Mouse (Mus musculus): ENCODE results near the gene Nmnat2.

Gene Nmnat2

GRCm38 (mm10) chr1:153019623-153020022 is 64.8 kb downstream of the Nmnat2 start:
- no peak for DNase-seq (ENCODE audit: low spot score)

GRCm38 (mm10) chr1:153021034-153021638 is 66.3 kb downstream of the Nmnat2 start:
- no peak for DNase-seq (ENCODE audit: low spot score)

- no peak for DNase-seq (ENCODE audit: low spot score)
Measured at GRCm38 (mm10) chr1:153023018-153023417, 68.2 kb downstream of the Nmnat2 start.

GRCm38 (mm10) chr1:153023875-153024274 is 69.1 kb downstream of the Nmnat2 start:
- no peak for DNase-seq (ENCODE audit: low spot score)

- no peak for DNase-seq (ENCODE audit: low spot score)
Measured at GRCm38 (mm10) chr1:153024453-153024852, 69.7 kb downstream of the Nmnat2 start.

GRCm38 (mm10) chr1:153031345-153031744 is 76.6 kb downstream of the Nmnat2 start:
- DNase-seq (ENCODE audit: low spot score): no peak

GRCm38 (mm10) chr1:153031954-153032353 is 77.2 kb downstream of the Nmnat2 start:
- DNase-seq (ENCODE audit: low spot score): no peak

- DNase-seq (ENCODE audit: low spot score): no peak
Measured at GRCm38 (mm10) chr1:153033145-153033908, 78.5 kb downstream of the Nmnat2 start.

GRCm38 (mm10) chr1:153034064-153034463 is 79.3 kb downstream of the Nmnat2 start:
- no peak for DNase-seq (ENCODE audit: low spot score)

GRCm38 (mm10) chr1:153035328-153035944 is 80.6 kb downstream of the Nmnat2 start:
- no peak for DNase-seq (ENCODE audit: low spot score)

GRCm38 (mm10) chr1:153037353-153038345 is 82.9 kb downstream of the Nmnat2 start:
- DNase-seq (ENCODE audit: low spot score): no peak

- DNase-seq (ENCODE audit: low spot score): no peak
Measured at GRCm38 (mm10) chr1:153040091-153040490, 85.3 kb downstream of the Nmnat2 start.

- DNase-seq (ENCODE audit: low spot score): no peak
Measured at GRCm38 (mm10) chr1:153041046-153041445, 86.3 kb downstream of the Nmnat2 start.

GRCm38 (mm10) chr1:153042318-153042717 is 87.5 kb downstream of the Nmnat2 start:
- DNase-seq (ENCODE audit: low spot score): no peak

GRCm38 (mm10) chr1:153043332-153043731 is 88.5 kb downstream of the Nmnat2 start:
- DNase-seq (ENCODE audit: low spot score): no peak

GRCm38 (mm10) chr1:153045368-153045767 is 90.6 kb downstream of the Nmnat2 start:
- no peak for DNase-seq (ENCODE audit: low spot score)

- no peak for DNase-seq (ENCODE audit: low spot score)
Measured at GRCm38 (mm10) chr1:153048147-153048878, 93.5 kb downstream of the Nmnat2 start.

GRCm38 (mm10) chr1:153049451-153049850 is 94.7 kb downstream of the Nmnat2 start:
- DNase-seq (ENCODE audit: low spot score): no peak

- no peak for DNase-seq (ENCODE audit: low spot score)
Measured at GRCm38 (mm10) chr1:153051474-153051873, 96.7 kb downstream of the Nmnat2 start.

- DNase-seq (ENCODE audit: low spot score): no peak
Measured at GRCm38 (mm10) chr1:153053619-153054018, 98.8 kb downstream of the Nmnat2 start.

- no peak for DNase-seq (ENCODE audit: low spot score)
Measured at GRCm38 (mm10) chr1:153054112-153054821, 99.5 kb downstream of the Nmnat2 start.
